Mouse (Mus musculus) midbrain, embryonic 14.5 days (tissue): ENCODE measurements around the gene Rbpj. TPM values are rescaled to one million over a fixed set of nuclear protein-coding genes. Genes with fewer than 3 reads are reported as not detected.

ENCODE experiments used
- ATAC-seq: fragments of 200-750 bp; cut with Nextera tagmentation; 2 replicates; pipeline ENCODE4 v1.8.0; 2017; ENCODE audit warnings: moderate number of reproducible peaks, moderate library complexity; ENCODE audit not compliant: low FRiP score, low TSS enrichment
- DNase-seq: peaks from one replicate; pipeline ENCODE4 v3.0.0-alpha.2; 2015
- H3K27ac ChIP-seq: fragments of 300-500 bp; sonication (generic); replicated peaks from 2 replicates; pipeline ENCODE4 v1.5.1; 2014; ENCODE audit warnings: mild to moderate bottlenecking, low read depth, low read length, moderate library complexity
- H3K27me3 ChIP-seq: fragments of 300-500 bp; sonication (generic); 2 replicates; pipeline ENCODE4 v1.6.1; 2014; ENCODE audit warnings: low read length, control low read depth, mixed read lengths; ENCODE audit not compliant: control insufficient read depth, insufficient read depth
- H3K36me3 ChIP-seq: fragments of 300-500 bp; sonication (generic); 2 replicates; pipeline ENCODE4 v1.6.1; 2014; ENCODE audit warnings: low read length, control low read depth; ENCODE audit not compliant: control insufficient read depth, insufficient read depth
- H3K4me1 ChIP-seq: fragments of 300-500 bp; sonication (generic); 2 replicates; pipeline ENCODE4 v1.6.1; 2014; ENCODE audit warnings: mild to moderate bottlenecking, antibody characterized with exemption, low read length, control low read depth; ENCODE audit not compliant: control insufficient read depth, insufficient read depth
- H3K4me2 ChIP-seq: fragments of 300-500 bp; sonication (generic); 2 replicates; pipeline ENCODE4 v1.6.1; 2014; ENCODE audit warnings: mild to moderate bottlenecking, low read length, moderate library complexity
- H3K4me3 ChIP-seq: fragments of 300-500 bp; sonication (generic); replicated peaks from 2 replicates; pipeline ENCODE4 v1.5.1; 2014; ENCODE audit warnings: low read depth, low read length
- H3K9ac ChIP-seq: fragments of 300-500 bp; sonication (generic); replicated peaks from 2 replicates; pipeline ENCODE4 v1.6.1; 2014; ENCODE audit warnings: mild to moderate bottlenecking, low read length, moderate library complexity
- H3K9me3 ChIP-seq: fragments of 300-500 bp; sonication (generic); 2 replicates; pipeline ENCODE4 v1.6.1; 2016; ENCODE audit warnings: low read length, control low read depth, mixed read lengths; ENCODE audit not compliant: control insufficient read depth
- WGBS: fragments of 180-500 bp; shearing (Covaris S2); extraction: QIAGEN DNeasy Blood & Tissue Kit; methylation state at CpG from one replicate; pipeline ENCODE4 v1.1.7; 2014; 5-methylcytosine and 5-hydroxymethylcytosine counted together
- polyA plus RNA-seq: library from polyadenylated mRNA; unstranded; fragments of >200 nt; fragmentation: Nextera tagmentation; extraction: Ambion mirVana; gene quantifications from 2 replicates; pipeline ENCODE4 v1.2.1, GENCODE M21; 2014

The Rbpj gene
- polyA plus RNA-seq, 1 experiment from 2014 or later = 52.9 TPM

DNA sequence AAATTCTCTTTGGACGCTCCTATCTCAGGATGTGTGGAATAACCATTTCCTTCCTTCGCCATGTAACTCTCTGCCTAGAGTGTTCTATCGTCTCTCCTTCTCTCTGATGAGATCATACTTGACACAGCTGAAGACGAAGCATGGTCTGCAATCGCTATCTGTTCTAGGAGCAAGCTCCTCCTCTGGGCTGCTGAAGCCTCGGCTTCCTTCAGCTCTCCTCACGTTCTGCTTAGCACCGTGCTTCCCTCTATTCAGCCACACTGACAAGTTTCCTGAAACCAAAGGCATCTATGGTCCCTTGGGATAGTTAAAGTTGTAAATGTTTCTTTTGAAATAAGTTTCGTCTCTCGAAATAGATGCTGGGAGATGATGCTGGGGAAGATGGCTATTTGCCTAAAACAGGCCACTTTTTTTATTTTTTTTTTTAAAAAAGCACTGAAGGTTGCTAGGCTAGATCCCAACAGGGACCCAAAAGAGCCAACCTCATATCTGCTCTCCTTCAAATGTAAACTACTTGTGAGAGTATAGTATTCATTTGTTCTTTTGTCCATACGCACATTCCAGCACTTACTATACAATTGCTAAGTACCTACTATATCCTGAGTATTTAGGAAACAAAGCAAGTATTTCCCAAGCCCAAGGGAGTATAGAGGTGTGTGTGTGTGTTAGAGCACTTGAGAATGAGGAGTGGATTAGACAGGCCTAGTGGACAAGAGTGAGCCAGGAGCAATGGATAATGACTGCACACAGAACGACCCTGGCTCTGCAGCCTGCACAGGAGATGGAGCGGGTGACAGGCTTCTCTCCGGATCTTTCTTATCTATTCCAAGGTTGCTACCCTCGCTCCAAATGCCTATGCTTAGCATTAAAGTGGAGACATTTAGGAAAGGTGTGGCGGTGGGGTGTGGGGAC lies 726 bp downstream of the Rbpj start:
- ATAC-seq (no peak), DNase-seq (no peak)
- Histone ChIP-seq H3K4me1 (no peaks in the 10 kb centered on the region), H3K36me3 (no peaks in the 10 kb centered on the region), H3K4me3 (no peak overlapping the region), H3K27ac (no peak overlapping the region), H3K9ac (no peak overlapping the region), H3K4me2 (no peak overlapping the region), H3K9me3 (no peaks in the 10 kb centered on the region), H3K27me3 (0 out of 2 replicates have a peak, but pooled peaks cover 3% of the 10 kb centered on the region)
- 81% methylated on average over 16 of the region's 16 CpGs for WGBS

- WGBS = 68% methylated on average over 9 of the region's 9 CpGs
- DNase-seq (no peak), ATAC-seq (no peak)
These were observed 1.6 kb downstream of the Rbpj start for GRCm38 (mm10) chr5:53467602-53468001.

DNA sequence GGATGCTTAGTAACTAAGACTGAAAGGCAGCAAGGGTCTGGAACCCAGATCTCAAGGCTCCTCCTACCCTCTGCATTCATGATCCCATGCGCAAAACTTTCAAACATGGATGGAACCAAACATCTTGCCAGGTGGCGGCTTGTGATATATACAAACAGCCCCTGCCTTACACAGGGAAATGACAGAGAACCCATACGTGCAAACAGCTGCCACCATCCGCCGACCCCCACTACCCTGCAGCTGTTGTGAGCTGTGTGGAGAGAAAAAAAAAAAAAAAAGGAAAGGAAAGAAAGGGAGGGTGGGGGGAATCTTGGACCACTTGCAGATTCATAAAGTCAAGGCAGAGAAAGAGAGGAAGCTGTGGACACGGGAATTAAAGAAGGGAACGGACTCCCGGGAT lies 2.4 kb downstream of the Rbpj start:
- Histone ChIP-seq H3K9ac (no peak overlapping the region), H3K27ac (no peak overlapping the region), H3K36me3 (no peaks in the 10 kb centered on the region), H3K4me2 (no peak overlapping the region), H3K9me3 (no peaks in the 10 kb centered on the region), H3K4me1 (no peaks in the 10 kb centered on the region), H3K27me3 (0 out of 2 replicates have a peak, but pooled peaks cover 3% of the 10 kb centered on the region), H3K4me3 (no peak overlapping the region)
- DNase-seq = no peak
- WGBS = 60% methylated on average over 8 of the region's 8 CpGs
- ATAC-seq = no peak

More at GRCm38 (mm10) chr5:53467602-53468001, 1.6 kb downstream of the Rbpj start:
- Histone ChIP-seq H3K4me1 (no peaks in the 10 kb centered on the region), H3K27ac (no peak overlapping the region), H3K27me3 (0 out of 2 replicates have a peak, but pooled peaks cover 3% of the 10 kb centered on the region), H3K9ac (no peak overlapping the region), H3K4me3 (no peak overlapping the region), H3K9me3 (no peaks in the 10 kb centered on the region), H3K4me2 (no peak overlapping the region), H3K36me3 (no peaks in the 10 kb centered on the region)

DNA sequence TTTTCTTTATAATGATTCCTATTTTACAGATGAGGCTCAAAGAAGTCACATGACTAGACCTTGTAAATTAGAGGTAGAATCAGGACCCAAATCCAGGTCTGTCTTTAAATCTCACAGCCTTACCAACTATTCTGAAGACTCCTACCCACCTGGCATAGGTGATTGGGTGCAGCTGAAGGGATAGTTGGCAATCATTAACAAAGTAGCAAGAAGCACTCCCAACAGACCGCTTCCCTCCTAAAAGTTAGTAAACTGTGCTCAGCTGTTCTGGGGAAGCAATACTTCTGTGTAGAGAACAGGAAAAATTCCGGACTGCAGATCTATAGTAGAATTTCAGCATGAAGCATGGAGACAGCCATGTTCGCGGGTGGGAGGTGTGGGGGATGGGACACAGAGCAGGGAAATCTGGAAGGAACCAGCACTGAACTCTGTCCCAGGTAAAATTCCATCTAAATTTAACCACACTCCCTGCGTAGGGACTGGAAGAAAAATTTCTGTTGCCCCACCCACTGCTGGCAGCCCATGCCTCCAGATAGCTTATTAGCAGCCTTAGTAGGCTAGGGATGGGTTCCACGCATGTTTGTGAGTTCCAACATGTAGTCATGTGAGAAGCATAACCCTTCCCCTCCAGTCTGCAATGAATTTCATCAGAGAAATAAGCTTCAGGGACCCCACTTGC lies 3.3 kb downstream of the Rbpj start:
- Histone ChIP-seq H3K4me3 (no peak overlapping the region), H3K4me1 (no peaks in the 10 kb centered on the region), H3K9me3 (no peaks in the 10 kb centered on the region), H3K27me3 (0 out of 2 replicates have a peak, but pooled peaks cover 3% of the 10 kb centered on the region), H3K36me3 (no peaks in the 10 kb centered on the region), H3K4me2 (no peak overlapping the region), H3K9ac (no peak overlapping the region), H3K27ac (no peak overlapping the region)
- ATAC-seq = no peak
- DNase-seq = no peak
- 86% methylated on average over 6 of the region's 6 CpGs for WGBS

- Histone ChIP-seq H3K27ac (no peak overlapping the region), H3K9me3 (no peaks in the 10 kb centered on the region), H3K4me3 (no peak overlapping the region), H3K9ac (no peak overlapping the region), H3K4me2 (no peak overlapping the region), H3K4me1 (no peaks in the 10 kb centered on the region), H3K27me3 (0 out of 2 replicates have a peak, but pooled peaks cover 3% of the 10 kb centered on the region), H3K36me3 (no peaks in the 10 kb centered on the region)
- 70% methylated on average over 9 of the region's 9 CpGs for WGBS
- DNase-seq (no peak), ATAC-seq (no peak)
These were observed 3.8 kb downstream of the Rbpj start for GRCm38 (mm10) chr5:53469777-53470131.

DNA sequence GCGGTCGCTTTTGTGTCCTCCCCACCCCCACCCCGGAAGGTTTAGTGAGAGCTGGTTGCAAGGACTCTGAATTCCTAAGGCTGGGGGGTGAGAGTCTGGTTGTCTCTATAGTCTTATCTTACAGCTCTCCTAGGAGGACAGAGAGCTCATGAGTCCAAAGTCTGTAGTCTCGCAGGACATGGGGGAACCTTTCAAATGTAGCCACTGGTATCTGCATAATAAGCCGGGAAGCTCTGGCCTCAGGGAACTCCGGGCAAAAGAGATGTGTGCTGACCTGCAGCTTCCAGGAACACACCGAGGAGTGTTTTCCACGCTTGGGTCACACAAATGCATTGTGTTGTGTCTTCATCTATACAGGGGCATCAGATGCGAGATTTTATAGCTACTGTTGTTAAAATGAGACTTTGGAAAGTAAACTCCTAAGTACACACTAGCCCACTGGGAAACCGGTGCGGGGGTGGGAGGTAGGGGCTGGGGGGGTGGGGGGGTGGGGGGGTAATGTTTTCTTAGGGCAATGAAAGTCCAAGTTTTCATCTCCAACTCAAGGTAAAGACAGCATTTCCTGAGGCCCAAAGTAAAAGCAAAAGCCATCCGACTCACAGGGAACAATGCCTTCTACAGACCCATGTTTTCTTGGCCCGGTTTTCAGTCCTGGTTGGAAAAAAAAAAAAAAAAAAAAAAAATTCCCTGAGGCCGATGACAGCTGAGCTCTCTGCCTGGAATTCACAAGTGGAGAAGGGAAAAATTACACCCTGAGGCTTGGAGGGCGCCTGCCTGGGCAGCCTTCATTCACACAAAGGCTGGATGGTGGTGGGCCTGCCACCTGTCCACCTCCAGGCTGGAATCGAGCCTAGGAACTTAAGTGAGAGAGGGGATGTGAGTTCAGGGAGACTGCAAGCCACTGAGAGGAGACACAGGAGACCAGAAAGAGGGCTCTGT lies 4.5 kb downstream of the Rbpj start:
- Histone ChIP-seq H3K9me3 (no peaks in the 10 kb centered on the region), H3K27me3 (0 out of 2 replicates have a peak, but pooled peaks cover 3% of the 10 kb centered on the region), H3K4me3 (no peak overlapping the region), H3K4me1 (no peaks in the 10 kb centered on the region), H3K36me3 (no peaks in the 10 kb centered on the region), H3K9ac (no peak overlapping the region), H3K27ac (no peak overlapping the region), H3K4me2 (no peak overlapping the region)
- peak; percentile 27 for DNase-seq
- WGBS = 46% methylated on average over 16 of the region's 16 CpGs
- ATAC-seq = peak; percentile 28; the same call in 1 of the 2 replicates

- DNase-seq (no peak), ATAC-seq (no peak)
- Histone ChIP-seq H3K27me3 (0 out of 2 replicates have a peak, but pooled peaks cover 3% of the 10 kb centered on the region), H3K36me3 (no peaks in the 10 kb centered on the region), H3K9ac (no peak overlapping the region), H3K4me2 (no peak overlapping the region), H3K27ac (no peak overlapping the region), H3K4me3 (no peak overlapping the region), H3K4me1 (no peaks in the 10 kb centered on the region), H3K9me3 (no peaks in the 10 kb centered on the region)
- WGBS = 90% methylated on average over 11 of the region's 11 CpGs
These were observed 6.5 kb downstream of the Rbpj start for GRCm38 (mm10) chr5:53472485-53472884.

- Histone ChIP-seq H3K4me2 (no peak overlapping the region), H3K4me3 (no peak overlapping the region), H3K4me1 (no peaks in the 10 kb centered on the region), H3K27ac (no peak overlapping the region), H3K9me3 (no peaks in the 10 kb centered on the region), H3K27me3 (no peaks in the 10 kb centered on the region), H3K9ac (no peak overlapping the region), H3K36me3 (no peaks in the 10 kb centered on the region)
- no peak for ATAC-seq
- 89% methylated on average over 6 of the region's 6 CpGs for WGBS
- no peak for DNase-seq
These were observed 13.2 kb downstream of the Rbpj start for GRCm38 (mm10) chr5:53479161-53479560.
